Mouse (Mus musculus): ENCODE results near the gene Pde7b. TPM values are rescaled to one million over a fixed set of nuclear protein-coding genes. Genes with fewer than 3 reads are reported as not detected.

The Pde7b gene
- polyA plus RNA-seq, 1 experiment from 2014 or later, result 5.0 TPM

GRCm38 (mm10) chr10:20654590-20654989 is 70.3 kb downstream of the Pde7b start:
- no peak overlapping the region for H3K4me3 ChIP-seq (ENCODE audit: low read depth, low read length)
- no peaks in the 10 kb centered on the region for H3K36me3 ChIP-seq (ENCODE audit: insufficient read depth, low read length)
- no peak overlapping the region for H3K4me2 ChIP-seq (replicated peaks; ENCODE audit: low read depth, low read length)
- H3K4me1 ChIP-seq (ENCODE audit: insufficient read depth, low read depth, low read length), result no peaks in the 10 kb centered on the region
- DNase-seq (ENCODE audit: low spot score) (no peak), ATAC-seq (no peak)
- no peak overlapping the region for H3K27ac ChIP-seq (ENCODE audit: low read length)
- no peaks in the 10 kb centered on the region for H3K27me3 ChIP-seq (replicated peaks; ENCODE audit: insufficient read depth, low read length)
- no peak overlapping the region for H3K9ac ChIP-seq (replicated peaks; ENCODE audit: low read depth)
- no peak for TF ChIP-seq EP300 (IDR thresholded peaks at IDR 0.05)
- no peak for TF ChIP-seq CTCF (IDR thresholded peaks at IDR 0.05)
- 72% methylated on average over 6 of the region's 6 CpGs for WGBS
- no peaks in the 10 kb centered on the region for H3K9me3 ChIP-seq (ENCODE audit: low read length)

GRCm38 (mm10) chr10:20654187-20654586 is 70.7 kb downstream of the Pde7b start:
- Histone ChIP-seq H3K36me3 (ENCODE audit: insufficient read depth, low read length) (no peaks in the 10 kb centered on the region), H3K27me3 (replicated peaks; ENCODE audit: insufficient read depth, low read length) (no peaks in the 10 kb centered on the region), H3K9me3 (ENCODE audit: low read length) (no peaks in the 10 kb centered on the region), H3K27ac (ENCODE audit: low read length) (no peak overlapping the region), H3K4me3 (ENCODE audit: low read depth, low read length) (no peak overlapping the region), H3K4me1 (ENCODE audit: insufficient read depth, low read depth, low read length) (no peaks in the 10 kb centered on the region), H3K9ac (replicated peaks; ENCODE audit: low read depth) (no peak overlapping the region), H3K4me2 (replicated peaks; ENCODE audit: low read depth, low read length) (no peak overlapping the region)
- ATAC-seq (no peak), DNase-seq (ENCODE audit: low spot score) (no peak)
- no peak for TF ChIP-seq EP300 (IDR thresholded peaks at IDR 0.05)
- no peak for TF ChIP-seq CTCF (IDR thresholded peaks at IDR 0.05)
- WGBS, result 72% methylated on average over 6 of the region's 6 CpGs

- Histone ChIP-seq H3K4me2 (replicated peaks; ENCODE audit: low read depth, low read length) (no peak overlapping the region), H3K9me3 (ENCODE audit: low read length) (no peaks in the 10 kb centered on the region), H3K9ac (replicated peaks; ENCODE audit: low read depth) (no peak overlapping the region), H3K4me1 (ENCODE audit: insufficient read depth, low read depth, low read length) (no peaks in the 10 kb centered on the region), H3K4me3 (ENCODE audit: low read depth, low read length) (no peak overlapping the region), H3K36me3 (ENCODE audit: insufficient read depth, low read length) (no peaks in the 10 kb centered on the region), H3K27me3 (replicated peaks; ENCODE audit: insufficient read depth, low read length) (no peaks in the 10 kb centered on the region), H3K27ac (ENCODE audit: low read length) (no peak overlapping the region)
- TF ChIP-seq CTCF (IDR thresholded peaks at IDR 0.05) (no peak), EP300 (IDR thresholded peaks at IDR 0.05) (no peak)
- ATAC-seq (no peak), DNase-seq (ENCODE audit: low spot score) (no peak)
- WGBS, result 68% methylated on average over 3 of the region's 3 CpGs
Measured at GRCm38 (mm10) chr10:20653299-20653698, 71.6 kb downstream of the Pde7b start.

- no peak overlapping the region for H3K27ac ChIP-seq (ENCODE audit: low read length)
- WGBS, result 73% methylated on average over 8 of the region's 8 CpGs
- no peaks in the 10 kb centered on the region for H3K4me1 ChIP-seq (ENCODE audit: insufficient read depth, low read depth, low read length)
- DNase-seq (ENCODE audit: low spot score) (no peak), ATAC-seq (no peak)
- no peak overlapping the region for H3K4me2 ChIP-seq (replicated peaks; ENCODE audit: low read depth, low read length)
- no peaks in the 10 kb centered on the region for H3K9me3 ChIP-seq (ENCODE audit: low read length)
- no peaks in the 10 kb centered on the region for H3K36me3 ChIP-seq (ENCODE audit: insufficient read depth, low read length)
- H3K27me3 ChIP-seq (replicated peaks; ENCODE audit: insufficient read depth, low read length), result no peaks in the 10 kb centered on the region
- no peak overlapping the region for H3K9ac ChIP-seq (replicated peaks; ENCODE audit: low read depth)
- H3K4me3 ChIP-seq (ENCODE audit: low read depth, low read length), result no peak overlapping the region
- TF ChIP-seq EP300 (IDR thresholded peaks at IDR 0.05) (no peak), CTCF (IDR thresholded peaks at IDR 0.05) (no peak)
Measured at GRCm38 (mm10) chr10:20636381-20636780, 88.5 kb downstream of the Pde7b start.

- ATAC-seq, result no peak
- H3K4me2 ChIP-seq (replicated peaks; ENCODE audit: low read depth, low read length), result no peak overlapping the region
- no peaks in the 10 kb centered on the region for H3K4me1 ChIP-seq (ENCODE audit: insufficient read depth, low read depth, low read length)
- WGBS, result 100% methylated on average over 1 of the region's 1 CpGs
- no peak overlapping the region for H3K4me3 ChIP-seq (ENCODE audit: low read depth, low read length)
- H3K36me3 ChIP-seq (ENCODE audit: insufficient read depth, low read length), result no peaks in the 10 kb centered on the region
- no peak overlapping the region for H3K27ac ChIP-seq (ENCODE audit: low read length)
- H3K27me3 ChIP-seq (replicated peaks; ENCODE audit: insufficient read depth, low read length), result no peaks in the 10 kb centered on the region
- no peak overlapping the region for H3K9ac ChIP-seq (replicated peaks; ENCODE audit: low read depth)
- H3K9me3 ChIP-seq (ENCODE audit: low read length), result no peaks in the 10 kb centered on the region
- TF ChIP-seq EP300 (IDR thresholded peaks at IDR 0.05) (no peak), CTCF (IDR thresholded peaks at IDR 0.05) (no peak)
- DNase-seq (ENCODE audit: low spot score), result no peak
Measured at GRCm38 (mm10) chr10:20633085-20633415, 91.8 kb downstream of the Pde7b start.

- H3K27me3 ChIP-seq (replicated peaks; ENCODE audit: insufficient read depth, low read length), result no peaks in the 10 kb centered on the region
- H3K4me2 ChIP-seq (replicated peaks; ENCODE audit: low read depth, low read length), result no peak overlapping the region
- TF ChIP-seq EP300 (IDR thresholded peaks at IDR 0.05), result no peak
- TF ChIP-seq CTCF (IDR thresholded peaks at IDR 0.05), result no peak
- no peak for ATAC-seq
- WGBS, result 77% methylated on average over 14 of the region's 14 CpGs
- no peak overlapping the region for H3K4me3 ChIP-seq (ENCODE audit: low read depth, low read length)
- H3K9ac ChIP-seq (replicated peaks; ENCODE audit: low read depth), result no peak overlapping the region
- no peak for DNase-seq (ENCODE audit: low spot score)
- H3K9me3 ChIP-seq (ENCODE audit: low read length), result no peaks in the 10 kb centered on the region
- H3K27ac ChIP-seq (ENCODE audit: low read length), result no peak overlapping the region
- H3K4me1 ChIP-seq (ENCODE audit: insufficient read depth, low read depth, low read length), result no peaks in the 10 kb centered on the region
- H3K36me3 ChIP-seq (ENCODE audit: insufficient read depth, low read length), result no peaks in the 10 kb centered on the region
Measured at GRCm38 (mm10) chr10:20632256-20633084, 92.4 kb downstream of the Pde7b start.
